Mouse (Mus musculus): ENCODE data around the gene Tbc1d2.

- no peak for TF ChIP-seq CTCF (IDR thresholded peaks at IDR 0.05; ENCODE audit: low read depth)
- no peak for TF ChIP-seq EP300 (optimal IDR thresholded peaks at IDR 0.05)
Measured at GRCm38 (mm10) chr4:46558672-46559667, 91.0 kb downstream of the Tbc1d2 start.
